Mouse (Mus musculus) limb, embryonic 14.5 days (tissue): ENCODE measurements around the gene Cep57l1. TPM values are rescaled to one million over a fixed set of nuclear protein-coding genes. Genes with fewer than 3 reads are reported as not detected.

ENCODE experiments used
- ATAC-seq: fragments of 200-750 bp; cut with Nextera tagmentation; 2 replicates; pipeline ENCODE4 v1.8.0; 2017; ENCODE audit warnings: low read depth, moderate number of reproducible peaks, moderate TSS enrichment; ENCODE audit not compliant: low FRiP score
- DNase-seq: peaks from one replicate; pipeline ENCODE4 v3.0.0-alpha.2; 2015; ENCODE audit warnings: low spot score
- H3K27ac ChIP-seq: fragments of 300-500 bp; sonication (generic); replicated peaks from 2 replicates; pipeline ENCODE4 v1.5.1; 2014; ENCODE audit warnings: low read depth, mild to moderate bottlenecking, low read length, moderate library complexity, mixed read lengths
- H3K27me3 ChIP-seq: fragments of 300-500 bp; sonication (generic); 2 replicates; pipeline ENCODE4 v1.6.1; 2014; ENCODE audit warnings: low read length, mixed read lengths; ENCODE audit not compliant: control insufficient read depth, insufficient read depth
- H3K36me3 ChIP-seq: fragments of 300-500 bp; sonication (generic); 2 replicates; pipeline ENCODE4 v1.6.1; 2014; ENCODE audit warnings: mild to moderate bottlenecking, low read length, moderate library complexity, mixed read lengths; ENCODE audit not compliant: control insufficient read depth, insufficient read depth
- H3K4me1 ChIP-seq: fragments of 300-500 bp; sonication (generic); 2 replicates; pipeline ENCODE4 v1.6.1; 2014; ENCODE audit warnings: antibody characterized with exemption, low read length, mixed read lengths; ENCODE audit not compliant: control insufficient read depth, insufficient read depth
- H3K4me2 ChIP-seq: fragments of 300-500 bp; sonication (generic); replicated peaks from 2 replicates; pipeline ENCODE4 v1.6.1; 2014; ENCODE audit warnings: low read depth, mild to moderate bottlenecking, low read length, moderate library complexity; ENCODE audit not compliant: severe bottlenecking
- H3K4me3 ChIP-seq: fragments of 300-500 bp; sonication (generic); replicated peaks from 2 replicates; pipeline ENCODE4 v1.5.1; 2014; ENCODE audit warnings: low read length
- H3K9ac ChIP-seq: fragments of 300-500 bp; sonication (generic); 2 replicates; pipeline ENCODE4 v1.6.1; 2014; ENCODE audit warnings: mild to moderate bottlenecking, low read depth, low read length, moderate library complexity; ENCODE audit not compliant: severe bottlenecking
- H3K9me3 ChIP-seq: fragments of 300-500 bp; sonication (generic); 2 replicates; pipeline ENCODE4 v1.6.1; 2016; ENCODE audit warnings: low read length; ENCODE audit not compliant: control insufficient read depth
- POLR2A ChIP-seq: fragments of 200-500 bp; IDR thresholded peaks from 2 replicates; pipeline ENCODE4 v1.8.0; 2012; ENCODE audit warnings: inconsistent platforms, mild to moderate bottlenecking, moderate library complexity, borderline replicate concordance; ENCODE audit not compliant: insufficient read depth, insufficient read length; ENCODE audit errors: extremely low read depth
- WGBS: fragments of 180-500 bp; shearing (Covaris S2); extraction: QIAGEN DNeasy Blood & Tissue Kit; methylation state at CpG from one replicate; pipeline ENCODE4 v1.1.7; 2014; 5-methylcytosine and 5-hydroxymethylcytosine counted together
- polyA plus RNA-seq, 2 experiments: library from polyadenylated mRNA; depleted of rRNA in 1 of 2; stranded (reverse) in 1 of 2; unstranded in 1 of 2; fragments of >200 nt; fragmentation: Nextera tagmentation in 1 of 2; extraction: Ambion mirVana in 1 of 2; gene quantifications; 2 replicates each; pipeline versions ENCODE4 v1.2.1 to v1.2.3; 2012 to 2014

Gene Cep57l1
- polyA plus RNA-seq, 2 experiments: 13.2 to 16.8 TPM

DNA sequence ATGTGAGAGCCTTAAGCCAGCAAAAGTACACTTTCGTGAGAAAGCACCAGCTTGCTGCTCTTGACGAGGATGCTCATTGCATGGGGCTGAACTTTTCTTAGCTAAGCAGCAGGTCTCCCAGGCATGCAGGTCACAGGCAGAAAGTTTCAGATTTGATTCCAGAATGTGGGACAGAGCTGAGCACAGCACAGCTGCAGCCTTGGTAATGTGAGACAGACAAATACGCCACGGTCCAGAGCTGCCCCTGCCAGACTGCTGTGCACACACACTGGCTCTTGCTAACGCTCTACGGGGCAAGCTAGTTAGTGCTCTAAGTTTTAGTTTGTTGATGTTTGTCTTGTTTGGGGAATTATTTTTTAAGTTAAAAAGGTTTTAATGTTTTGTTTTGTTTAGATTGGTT, 22.5 kb upstream of the Cep57l1 start:
- 39% methylated on average over 6 of the region's 6 CpGs for WGBS
- Histone ChIP-seq H3K4me2 (no peak overlapping the region), H3K36me3 (no peaks in the 10 kb centered on the region), H3K9ac (no peak overlapping the region), H3K9me3 (no peaks in the 10 kb centered on the region), H3K27me3 (no peaks in the 10 kb centered on the region), H3K4me3 (no peak overlapping the region), H3K4me1 (no peaks in the 10 kb centered on the region), H3K27ac (no peak overlapping the region)
- DNase-seq (peak; percentile 25), ATAC-seq (peak; percentile 79)
- TF ChIP-seq POLR2A: no peak

DNA sequence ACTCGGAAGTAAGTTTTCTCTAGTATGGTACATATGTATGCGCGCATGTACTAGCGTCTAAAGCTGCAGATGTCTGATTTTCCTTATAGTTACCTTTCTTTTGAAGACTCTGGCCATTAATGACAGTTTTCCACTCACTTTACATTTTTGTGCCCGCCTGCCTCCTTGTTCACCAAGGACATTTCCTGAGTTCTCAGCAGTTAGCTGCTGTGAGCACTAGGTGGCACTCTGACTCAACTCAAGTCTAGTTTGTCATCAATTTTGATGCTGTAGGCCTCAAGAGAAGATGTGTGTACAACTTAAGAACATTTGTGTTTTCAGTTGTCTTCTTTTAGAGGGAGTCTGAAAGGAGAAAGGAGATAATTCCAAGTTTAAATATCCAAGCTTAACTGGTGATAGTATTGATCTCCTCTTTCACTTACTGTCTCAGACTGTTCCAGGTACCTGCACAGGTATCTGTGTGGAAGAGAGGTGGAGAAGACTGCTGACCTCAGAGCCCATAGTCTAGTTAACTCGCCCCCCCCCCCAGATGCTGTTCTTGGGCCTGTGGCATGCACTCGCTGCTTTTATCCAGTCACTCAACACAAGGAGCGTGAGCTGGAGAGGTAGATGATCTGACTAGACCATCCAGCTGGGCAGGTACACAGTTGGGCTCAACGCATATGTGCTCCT, 21.3 kb upstream of the Cep57l1 start:
- Histone ChIP-seq H3K27ac (no peak overlapping the region), H3K4me3 (no peak overlapping the region), H3K27me3 (no peaks in the 10 kb centered on the region), H3K9ac (no peak overlapping the region), H3K9me3 (no peaks in the 10 kb centered on the region), H3K4me2 (no peak overlapping the region), H3K4me1 (no peaks in the 10 kb centered on the region), H3K36me3 (no peaks in the 10 kb centered on the region)
- WGBS: 59% methylated on average over 9 of the region's 9 CpGs
- peak; percentile 62 for DNase-seq
- no peak for TF ChIP-seq POLR2A
- ATAC-seq: no peak

DNA sequence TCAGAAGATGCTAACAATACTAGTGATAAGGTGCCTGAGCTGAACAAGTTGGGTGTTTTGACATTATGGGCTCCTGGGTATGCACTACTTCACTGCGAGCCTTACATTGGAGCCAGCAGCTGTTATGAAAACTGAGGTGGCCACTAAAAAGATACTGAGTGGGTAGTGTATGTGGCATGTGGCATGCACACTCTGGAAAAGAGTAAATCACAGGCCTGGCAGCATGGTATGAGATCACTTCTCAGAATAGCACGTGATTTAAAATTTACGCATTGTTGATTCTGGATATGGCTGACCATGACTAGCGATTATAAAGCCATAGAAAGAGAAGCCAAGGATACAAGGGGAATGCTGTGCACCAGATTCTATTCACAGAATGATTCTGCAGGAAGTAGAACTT, 20.8 kb upstream of the Cep57l1 start:
- no peak overlapping the region for H3K4me3 ChIP-seq
- no peak overlapping the region for H3K27ac ChIP-seq
- ATAC-seq: no peak
- no peaks in the 10 kb centered on the region for H3K36me3 ChIP-seq
- no peaks in the 10 kb centered on the region for H3K4me1 ChIP-seq
- no peak overlapping the region for H3K4me2 ChIP-seq
- H3K9ac ChIP-seq: no peak overlapping the region
- DNase-seq: no peak
- WGBS: 64% methylated on average over 4 of the region's 4 CpGs
- no peaks in the 10 kb centered on the region for H3K27me3 ChIP-seq
- H3K9me3 ChIP-seq: no peaks in the 10 kb centered on the region
- TF ChIP-seq POLR2A: no peak

DNA sequence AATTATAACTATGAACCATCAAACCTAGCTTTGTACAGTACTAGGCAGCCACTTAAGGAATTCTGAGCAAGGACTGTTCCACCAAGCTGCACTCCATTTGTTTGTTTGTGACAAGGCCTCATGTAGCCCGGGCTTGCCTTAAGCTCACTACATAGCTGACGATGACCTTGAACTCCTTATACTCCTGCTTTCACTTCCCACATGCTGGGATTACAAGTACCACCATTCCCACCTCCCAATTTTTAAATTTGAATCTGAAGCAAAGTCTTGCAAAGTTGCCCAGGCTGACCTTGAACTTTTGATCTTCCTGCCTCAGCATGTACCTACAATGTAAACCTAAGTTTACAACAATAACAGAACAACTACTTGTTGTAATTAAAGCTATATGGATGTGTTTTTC, 20.3 kb upstream of the Cep57l1 start:
- Histone ChIP-seq H3K9ac (no peak overlapping the region), H3K27ac (no peak overlapping the region), H3K4me1 (no peaks in the 10 kb centered on the region), H3K27me3 (no peaks in the 10 kb centered on the region), H3K9me3 (no peaks in the 10 kb centered on the region), H3K4me3 (no peak overlapping the region), H3K4me2 (no peak overlapping the region), H3K36me3 (no peaks in the 10 kb centered on the region)
- DNase-seq (no peak), ATAC-seq (no peak)
- no peak for TF ChIP-seq POLR2A
- WGBS: 92% methylated on average over 2 of the region's 2 CpGs

DNA sequence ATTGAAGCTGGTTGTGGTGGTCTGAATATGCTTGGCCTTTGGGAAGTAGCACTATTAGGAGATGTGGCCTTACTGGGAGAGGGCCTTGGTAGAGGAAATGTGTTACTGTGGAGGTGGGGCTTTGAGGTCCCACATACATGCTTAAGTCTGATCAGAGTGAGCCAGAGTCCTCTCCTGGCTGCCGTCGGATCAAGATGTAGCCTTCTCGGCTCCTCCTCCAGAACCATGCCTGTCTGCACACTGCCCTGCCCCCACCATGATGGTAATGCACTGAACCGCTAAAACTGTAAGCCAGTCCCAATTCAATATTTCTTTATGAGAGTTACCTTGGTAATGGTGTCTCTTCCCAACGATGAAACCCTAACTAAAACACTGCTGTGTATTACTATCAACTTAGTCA, 19.5 kb upstream of the Cep57l1 start:
- Histone ChIP-seq H3K9me3 (no peaks in the 10 kb centered on the region), H3K36me3 (no peaks in the 10 kb centered on the region), H3K4me2 (no peak overlapping the region), H3K9ac (no peak overlapping the region), H3K4me3 (no peak overlapping the region), H3K4me1 (no peaks in the 10 kb centered on the region), H3K27me3 (no peaks in the 10 kb centered on the region), H3K27ac (no peak overlapping the region)
- TF ChIP-seq POLR2A: no peak
- ATAC-seq (no peak), DNase-seq (no peak)
- 77% methylated on average over 5 of the region's 5 CpGs for WGBS
